Mouse (Mus musculus) bone marrow, adult 2 months (tissue): ENCODE measurements around the gene Drg2. TPM values are rescaled to one million over a fixed set of nuclear protein-coding genes. Genes with fewer than 3 reads are reported as not detected.
"Not testable (repeated sequence)": the region's sequence is repeated elsewhere in the genome, so short reads cannot be mapped to it uniquely, and the experiment has no call there.

Experiments used
- H3K27ac ChIP-seq: fragments of 200-500 bp; 2 replicates; pipeline ENCODE4 v1.5.1; 2012; ENCODE audit warnings: low read depth, mild to moderate bottlenecking, control low read depth, inconsistent platforms, low read length; ENCODE audit not compliant: control insufficient read depth, poor library complexity, insufficient read depth
- H3K4me1 ChIP-seq: fragments of 200-500 bp; 2 replicates; pipeline ENCODE4 v1.6.1; 2011; ENCODE audit warnings: low read length; ENCODE audit not compliant: control insufficient read depth, insufficient read depth
- H3K4me3 ChIP-seq: fragments of 200-500 bp; replicated peaks from 2 replicates; pipeline ENCODE3; 2011; ENCODE audit warnings: mild to moderate bottlenecking, low read depth, low read length, control low read depth; ENCODE audit not compliant: control insufficient read depth
- CTCF ChIP-seq: fragments of 200-500 bp; IDR thresholded peaks from 2 replicates; pipeline ENCODE4 v1.5.1; 2011; ENCODE audit warnings: low read length, control low read depth; ENCODE audit not compliant: control insufficient read depth, insufficient read depth
- POLR2A ChIP-seq: fragments of 200-500 bp; IDR thresholded peaks from 2 replicates; pipeline ENCODE4 v1.6.1; 2011; ENCODE audit warnings: low read depth, mild to moderate bottlenecking, control low read depth, low read length, borderline replicate concordance; ENCODE audit not compliant: control insufficient read depth
- WGBS: fragments of 180-500 bp; shearing (Covaris S2); methylation state at CpG from one replicate; pipeline ENCODE4 v1.1.7; 2018; 5-methylcytosine and 5-hydroxymethylcytosine counted together
- polyA plus RNA-seq: library from polyadenylated mRNA; stranded (reverse); fragments of >200 nt; gene quantifications from 2 replicates; pipeline ENCODE4 v1.2.4, GENCODE M21; 2011; ENCODE audit warnings: low replicate concordance; ENCODE audit not compliant: missing spikeins, insufficient read depth, insufficient read length

The Drg2 gene
- polyA plus RNA-seq, 1 experiment = 28.0 TPM

DNA sequence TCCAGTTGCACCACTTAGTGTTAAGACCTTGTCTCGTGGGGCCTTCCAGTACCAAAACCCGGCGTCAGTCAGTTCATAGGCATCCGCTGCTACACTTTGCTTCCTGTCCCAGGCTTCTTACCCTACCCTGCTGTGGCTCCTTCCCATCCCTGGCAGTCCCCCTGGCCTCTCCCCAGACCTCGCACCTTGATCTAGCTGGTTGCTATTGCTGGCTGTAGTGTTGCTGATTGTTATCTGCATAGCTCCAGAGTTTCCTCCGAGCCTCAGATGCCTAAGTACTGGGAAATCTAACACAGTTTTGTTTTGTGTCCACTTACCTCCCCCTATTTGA is 36.0 kb upstream of the Drg2 start:
- TF ChIP-seq CTCF = no peak
- TF ChIP-seq POLR2A = no peak
- Histone ChIP-seq H3K4me3 (peak overlapping the region; percentile 96), H3K4me1 (peaks cover 5% of the 10 kb centered on the region), H3K27ac (no peak overlapping the region)
- 8% methylated on average over 6 of the region's 6 CpGs for WGBS

DNA sequence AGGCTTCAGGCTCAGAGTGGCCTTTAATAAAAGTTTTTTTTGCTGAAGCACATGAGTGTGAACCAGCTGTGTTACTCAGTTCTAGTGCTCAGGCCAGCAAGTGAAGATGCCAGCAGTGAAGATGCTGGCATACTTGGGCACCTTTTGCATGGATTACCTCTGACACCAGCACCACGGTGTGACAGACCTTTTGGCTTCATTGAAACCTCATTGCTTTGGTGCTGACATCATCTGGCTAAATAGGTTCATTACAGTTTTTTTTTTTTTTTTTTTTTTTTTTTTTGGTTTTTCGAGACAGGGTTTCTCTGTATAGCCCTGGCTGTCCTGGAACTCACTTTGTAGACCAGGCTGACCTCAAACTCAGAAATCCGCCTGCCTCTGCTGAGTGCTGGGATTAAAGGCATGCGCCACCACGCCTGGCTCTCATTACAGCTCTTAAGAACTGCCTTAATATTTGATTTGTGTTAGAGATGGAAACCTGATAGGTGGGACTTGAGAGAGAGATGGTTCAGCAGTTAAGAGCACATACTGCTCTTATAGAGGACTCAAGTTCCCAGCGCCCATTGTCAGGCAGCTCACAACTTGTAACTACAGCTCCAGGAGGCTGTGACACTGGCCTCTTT is 32.2 kb upstream of the Drg2 start:
- 60% methylated on average over 6 of the region's 6 CpGs for WGBS
- TF ChIP-seq CTCF = 0 out of 2 replicates have a peak, but pooled peaks have one; percentile 2
- TF ChIP-seq POLR2A = no peak
- no peak overlapping the region for H3K4me3 ChIP-seq

DNA sequence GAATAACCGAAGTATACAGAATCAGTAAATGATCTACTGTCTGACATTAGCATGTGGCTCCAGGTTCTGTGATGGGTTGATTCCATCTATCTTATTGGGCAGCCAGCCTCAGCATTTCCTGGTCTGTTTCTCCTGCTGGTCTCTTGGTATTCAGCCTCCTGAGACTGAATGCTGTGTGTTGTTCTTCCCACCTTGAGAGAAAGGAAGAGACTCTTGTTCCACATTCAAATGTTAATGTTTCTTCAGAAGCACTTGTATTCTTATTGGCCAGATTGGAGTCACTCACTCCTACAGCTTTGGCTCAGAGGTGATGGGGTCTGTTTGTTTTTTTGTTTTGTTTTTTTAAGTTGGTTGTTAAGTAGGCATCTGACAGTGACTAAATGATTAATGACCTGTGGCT is 31.4 kb upstream of the Drg2 start:
- no peak for TF ChIP-seq CTCF
- no peak overlapping the region for H3K4me3 ChIP-seq
- peaks cover 3% of the 10 kb centered on the region for H3K4me1 ChIP-seq
- no peak overlapping the region for H3K27ac ChIP-seq
- WGBS = 75% methylated on average over 1 of the region's 1 CpGs

More for the DNA sequence above, 32.2 kb upstream of the Drg2 start:
- H3K27ac ChIP-seq = no peak overlapping the region
- H3K4me1 ChIP-seq = peaks cover 3% of the 10 kb centered on the region

GRCm38 (mm10) chr11:60426417-60426816 is 28.0 kb upstream of the Drg2 start:
- no peaks in the 10 kb centered on the region; the same call in 1 of the 2 replicates for H3K4me1 ChIP-seq
- 76% methylated on average over 1 of the region's 1 CpGs for WGBS

GRCm38 (mm10) chr11:60427628-60428027 is 26.8 kb upstream of the Drg2 start:
- no peak for TF ChIP-seq CTCF
- TF ChIP-seq POLR2A = no peak
- 80% methylated on average over 3 of the region's 3 CpGs for WGBS
- H3K27ac ChIP-seq = no peak overlapping the region
- no peaks in the 10 kb centered on the region for H3K4me1 ChIP-seq
- no peak overlapping the region for H3K4me3 ChIP-seq

More at GRCm38 (mm10) chr11:60426417-60426816, 28.0 kb upstream of the Drg2 start:
- H3K27ac ChIP-seq = no peak overlapping the region
- TF ChIP-seq CTCF (no peak), POLR2A (no peak)
- H3K4me3 ChIP-seq = no peak overlapping the region

DNA sequence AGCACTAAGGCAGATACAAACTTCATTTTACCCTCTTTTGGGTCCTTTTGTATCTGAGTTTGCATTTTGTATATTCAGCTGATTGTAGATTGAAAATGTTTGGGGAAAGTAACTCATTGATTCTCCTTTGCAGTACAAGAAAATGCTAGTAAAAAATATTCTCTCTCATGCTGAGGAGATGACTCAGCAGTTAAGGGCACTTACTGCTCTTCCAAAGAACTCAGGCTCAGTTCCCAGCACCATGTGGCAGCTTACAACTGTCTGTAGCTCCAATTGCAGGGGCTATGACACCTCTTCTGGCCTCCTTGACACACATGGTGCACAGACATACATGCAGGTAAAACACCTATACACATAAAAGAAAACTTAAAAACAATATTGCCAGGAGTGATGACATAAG is 20.9 kb upstream of the Drg2 start:
- no peak overlapping the region for H3K4me3 ChIP-seq
- H3K27ac ChIP-seq = no peak overlapping the region
- TF ChIP-seq POLR2A = no peak
- no peak for TF ChIP-seq CTCF
- H3K4me1 ChIP-seq = no peaks in the 10 kb centered on the region; the same call in 1 of the 2 replicates

- H3K4me1 ChIP-seq = no peaks in the 10 kb centered on the region; the same call in 1 of the 2 replicates
- 73% methylated on average over 1 of the region's 1 CpGs for WGBS
- TF ChIP-seq POLR2A = no peak
- no peak overlapping the region for H3K27ac ChIP-seq
- no peak overlapping the region for H3K4me3 ChIP-seq
Observed at GRCm38 (mm10) chr11:60435133-60435532, 19.3 kb upstream of the Drg2 start.

DNA sequence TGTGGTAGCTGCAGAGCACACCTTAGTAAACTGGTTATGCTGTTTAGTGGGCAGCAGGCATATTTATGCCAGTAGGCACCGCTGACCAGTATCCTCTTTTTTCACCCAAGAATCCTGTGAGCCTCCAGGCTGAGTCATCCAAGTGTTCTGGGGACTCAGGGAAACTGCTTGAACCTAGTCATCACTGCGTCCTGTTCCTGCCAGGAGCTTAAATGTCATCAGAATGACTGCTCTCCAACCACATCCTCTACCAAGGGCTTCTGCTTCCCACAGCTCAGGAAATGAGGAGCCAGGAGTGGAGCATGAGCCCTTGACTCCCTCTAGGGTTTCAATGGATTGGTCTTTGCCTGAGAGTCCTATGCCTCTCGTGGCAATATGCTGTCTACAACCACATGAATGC is 17.8 kb upstream of the Drg2 start:
- no peak for TF ChIP-seq CTCF
- TF ChIP-seq POLR2A = no peak
- Histone ChIP-seq H3K4me1 (no peaks in the 10 kb centered on the region; the same call in 1 of the 2 replicates), H3K4me3 (no peak overlapping the region), H3K27ac (no peak overlapping the region)
- WGBS = 68% methylated on average over 3 of the region's 3 CpGs

DNA sequence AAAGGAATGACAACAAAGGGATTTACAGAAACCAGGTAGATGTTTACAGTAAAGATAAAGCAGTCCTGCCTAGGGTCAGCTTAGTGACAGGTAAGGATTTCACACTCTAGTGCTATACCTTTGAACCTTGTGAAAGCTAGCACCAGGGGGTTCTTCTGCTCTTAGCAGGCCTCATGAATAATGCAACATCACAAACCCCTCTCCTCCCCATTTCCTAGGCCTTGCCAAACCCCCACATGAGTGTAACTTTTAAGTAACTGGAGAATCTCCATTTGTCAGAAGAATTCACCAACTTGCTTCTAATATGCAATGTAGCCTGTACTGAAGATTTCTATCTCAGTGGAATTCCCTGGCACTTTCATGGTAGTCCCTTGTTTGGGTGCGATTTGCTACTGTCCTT is 14.8 kb upstream of the Drg2 start:
- not testable (repeated sequence) for H3K4me3 ChIP-seq, H3K27ac ChIP-seq, H3K4me1 ChIP-seq
- WGBS = 78% methylated on average over 1 of the region's 1 CpGs

- H3K4me3 ChIP-seq = no peak overlapping the region
- H3K4me1 ChIP-seq = no peaks in the 10 kb centered on the region
- no peak for TF ChIP-seq CTCF
- TF ChIP-seq POLR2A = no peak
- 86% methylated on average over 7 of the region's 7 CpGs for WGBS
- no peak overlapping the region for H3K27ac ChIP-seq
Observed at GRCm38 (mm10) chr11:60440176-60440575, 14.2 kb upstream of the Drg2 start.
